Mouse (Mus musculus): ENCODE data around the gene Tnfrsf1b. TPM values are rescaled to one million over a fixed set of nuclear protein-coding genes. Genes with fewer than 3 reads are reported as not detected.

Gene Tnfrsf1b
- polyA plus RNA-seq, 1 experiment, result 48.1 TPM

GRCm38 (mm10) chr4:145272763-145273162 is 26.1 kb upstream of the Tnfrsf1b start:
- no peaks in the 10 kb centered on the region for H3K36me3 ChIP-seq (ENCODE audit: control insufficient read depth, insufficient read depth, low read length)
- 90% methylated on average over 1 of the region's 1 CpGs for WGBS
- no peak overlapping the region for H3K4me3 ChIP-seq (ENCODE audit: control insufficient read depth, insufficient read depth, low read length)
- no peak for DNase-seq
- no peak overlapping the region for H3K27ac ChIP-seq (ENCODE audit: control insufficient read depth, insufficient read depth, low read length)
- H3K27me3 ChIP-seq (ENCODE audit: control insufficient read depth, insufficient read depth, low read length), result no peaks in the 10 kb centered on the region
- H3K4me1 ChIP-seq (replicated peaks; ENCODE audit: control insufficient read depth, insufficient read depth, low read length), result peaks cover 23% of the 10 kb centered on the region
- no peak for TF ChIP-seq POLR2A (IDR thresholded peaks at IDR 0.05; ENCODE audit: control insufficient read depth, extremely low read depth, insufficient read depth, low read length, poor library complexity)
- TF ChIP-seq CTCF (IDR thresholded peaks at IDR 0.05; ENCODE audit: borderline replicate concordance, control insufficient read depth, extremely low read depth, insufficient read depth, low read length, poor library complexity), result no peak

DNA sequence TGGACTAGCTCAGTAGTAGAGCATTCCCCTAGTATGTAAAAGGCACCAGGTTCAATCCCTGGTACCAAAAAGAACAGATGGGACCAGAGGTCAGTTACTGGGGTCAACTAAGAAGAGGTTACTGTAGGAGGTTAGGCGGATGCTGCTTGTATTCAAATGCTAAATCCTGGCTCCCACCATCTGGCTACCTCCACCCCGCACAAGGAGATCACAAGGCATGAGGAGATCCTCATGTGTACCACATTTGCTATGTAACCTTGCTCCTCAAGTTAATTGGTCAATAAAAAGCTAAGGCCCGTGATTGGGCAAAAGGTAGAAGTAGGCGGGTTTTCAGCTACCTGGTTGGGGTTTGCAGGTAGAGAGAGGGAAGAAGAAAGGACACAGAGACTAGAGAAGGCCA is 25.0 kb upstream of the Tnfrsf1b start:
- 97% methylated on average over 4 of the region's 4 CpGs for WGBS
- Histone ChIP-seq H3K36me3 (ENCODE audit: control insufficient read depth, insufficient read depth, low read length) (no peaks in the 10 kb centered on the region), H3K27ac (ENCODE audit: control insufficient read depth, insufficient read depth, low read length) (no peak overlapping the region), H3K4me1 (replicated peaks; ENCODE audit: control insufficient read depth, insufficient read depth, low read length) (peaks cover 26% of the 10 kb centered on the region), H3K27me3 (ENCODE audit: control insufficient read depth, insufficient read depth, low read length) (no peaks in the 10 kb centered on the region), H3K4me3 (ENCODE audit: control insufficient read depth, insufficient read depth, low read length) (no peak overlapping the region)
- DNase-seq, result no peak
- no peak for TF ChIP-seq POLR2A (IDR thresholded peaks at IDR 0.05; ENCODE audit: control insufficient read depth, extremely low read depth, insufficient read depth, low read length, poor library complexity)
- TF ChIP-seq CTCF (IDR thresholded peaks at IDR 0.05; ENCODE audit: borderline replicate concordance, control insufficient read depth, extremely low read depth, insufficient read depth, low read length, poor library complexity), result no peak

DNA sequence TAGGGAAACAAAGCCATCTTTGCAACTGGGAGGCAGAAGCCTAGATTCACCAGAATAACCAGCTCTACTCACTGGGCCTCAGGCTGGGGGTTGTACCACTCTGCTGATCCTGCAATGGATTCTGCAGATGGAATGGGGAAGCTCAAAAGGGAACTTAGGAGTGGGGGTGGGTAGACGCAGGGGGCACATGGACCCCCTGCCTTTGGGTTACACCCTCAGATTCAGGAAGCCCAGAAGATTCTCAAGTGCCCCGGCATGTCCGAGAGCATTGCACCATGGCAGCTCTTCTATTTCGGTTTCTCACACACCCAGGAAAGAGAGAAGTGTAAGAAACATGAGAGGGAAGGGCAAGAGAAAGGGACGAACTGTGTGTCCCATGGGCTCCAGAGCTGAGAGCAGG is 23.5 kb upstream of the Tnfrsf1b start:
- WGBS, result 86% methylated on average over 5 of the region's 5 CpGs
- TF ChIP-seq CTCF (IDR thresholded peaks at IDR 0.05; ENCODE audit: borderline replicate concordance, control insufficient read depth, extremely low read depth, insufficient read depth, low read length, poor library complexity) (no peak), POLR2A (IDR thresholded peaks at IDR 0.05; ENCODE audit: control insufficient read depth, extremely low read depth, insufficient read depth, low read length, poor library complexity) (no peak)
- Histone ChIP-seq H3K27me3 (ENCODE audit: control insufficient read depth, insufficient read depth, low read length) (no peaks in the 10 kb centered on the region), H3K27ac (ENCODE audit: control insufficient read depth, insufficient read depth, low read length) (no peak overlapping the region), H3K36me3 (ENCODE audit: control insufficient read depth, insufficient read depth, low read length) (no peaks in the 10 kb centered on the region), H3K4me3 (ENCODE audit: control insufficient read depth, insufficient read depth, low read length) (no peak overlapping the region), H3K4me1 (replicated peaks; ENCODE audit: control insufficient read depth, insufficient read depth, low read length) (peaks cover 29% of the 10 kb centered on the region)
- DNase-seq, result no peak

GRCm38 (mm10) chr4:145267631-145268110 is 21.0 kb upstream of the Tnfrsf1b start:
- WGBS, result 22% methylated on average over 4 of the region's 4 CpGs
- H3K4me3 ChIP-seq (ENCODE audit: control insufficient read depth, insufficient read depth, low read length), result no peak overlapping the region
- no peaks in the 10 kb centered on the region for H3K27me3 ChIP-seq (ENCODE audit: control insufficient read depth, insufficient read depth, low read length)
- no peaks in the 10 kb centered on the region for H3K36me3 ChIP-seq (ENCODE audit: control insufficient read depth, insufficient read depth, low read length)
- DNase-seq, result no peak
- peaks cover 44% of the 10 kb centered on the region for H3K4me1 ChIP-seq (replicated peaks; ENCODE audit: control insufficient read depth, insufficient read depth, low read length)
- TF ChIP-seq POLR2A (IDR thresholded peaks at IDR 0.05; ENCODE audit: control insufficient read depth, extremely low read depth, insufficient read depth, low read length, poor library complexity) (no peak), CTCF (IDR thresholded peaks at IDR 0.05; ENCODE audit: borderline replicate concordance, control insufficient read depth, extremely low read depth, insufficient read depth, low read length, poor library complexity) (no peak)
- 0 out of 2 replicates have a peak overlapping the region, but pooled peaks have one; percentile 3 for H3K27ac ChIP-seq (ENCODE audit: control insufficient read depth, insufficient read depth, low read length)

DNA sequence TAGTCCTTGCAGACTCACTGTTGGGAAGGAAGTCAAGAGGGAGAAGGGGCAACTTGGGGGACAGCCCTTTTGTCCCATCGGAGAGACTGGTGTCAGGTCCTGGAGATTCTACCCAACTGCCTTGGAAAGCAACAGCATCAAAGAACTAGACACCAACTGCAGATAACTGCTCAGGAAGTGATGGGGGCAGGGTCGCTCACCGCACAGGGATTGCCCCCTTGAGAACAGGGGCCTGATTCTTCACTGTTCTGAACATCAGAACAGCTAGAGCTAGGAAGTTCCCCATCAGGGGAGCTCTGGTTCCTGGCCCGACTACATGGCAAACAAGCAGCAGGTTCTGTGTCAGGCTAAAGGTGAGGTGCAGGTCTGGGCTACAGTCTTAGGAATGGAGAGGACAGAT is 19.8 kb upstream of the Tnfrsf1b start:
- TF ChIP-seq CTCF (IDR thresholded peaks at IDR 0.05; ENCODE audit: borderline replicate concordance, control insufficient read depth, extremely low read depth, insufficient read depth, low read length, poor library complexity) (no peak), POLR2A (IDR thresholded peaks at IDR 0.05; ENCODE audit: control insufficient read depth, extremely low read depth, insufficient read depth, low read length, poor library complexity) (no peak)
- WGBS, result 12% methylated on average over 4 of the region's 4 CpGs
- Histone ChIP-seq H3K27ac (ENCODE audit: control insufficient read depth, insufficient read depth, low read length) (no peak overlapping the region), H3K4me1 (replicated peaks; ENCODE audit: control insufficient read depth, insufficient read depth, low read length) (peaks cover 44% of the 10 kb centered on the region), H3K36me3 (ENCODE audit: control insufficient read depth, insufficient read depth, low read length) (no peaks in the 10 kb centered on the region), H3K27me3 (ENCODE audit: control insufficient read depth, insufficient read depth, low read length) (no peaks in the 10 kb centered on the region), H3K4me3 (ENCODE audit: control insufficient read depth, insufficient read depth, low read length) (no peak overlapping the region)
- peak; percentile 37 for DNase-seq

- Histone ChIP-seq H3K4me1 (replicated peaks; ENCODE audit: control insufficient read depth, insufficient read depth, low read length) (peaks cover 44% of the 10 kb centered on the region), H3K27ac (ENCODE audit: control insufficient read depth, insufficient read depth, low read length) (no peak overlapping the region), H3K4me3 (ENCODE audit: control insufficient read depth, insufficient read depth, low read length) (no peak overlapping the region), H3K27me3 (ENCODE audit: control insufficient read depth, insufficient read depth, low read length) (no peaks in the 10 kb centered on the region), H3K36me3 (ENCODE audit: control insufficient read depth, insufficient read depth, low read length) (no peaks in the 10 kb centered on the region)
- DNase-seq, result no peak
- WGBS, result 8% methylated on average over 2 of the region's 2 CpGs
- TF ChIP-seq POLR2A (IDR thresholded peaks at IDR 0.05; ENCODE audit: control insufficient read depth, extremely low read depth, insufficient read depth, low read length, poor library complexity), result no peak
- TF ChIP-seq CTCF (IDR thresholded peaks at IDR 0.05; ENCODE audit: borderline replicate concordance, control insufficient read depth, extremely low read depth, insufficient read depth, low read length, poor library complexity), result no peak
Observed at GRCm38 (mm10) chr4:145264761-145265160, 18.1 kb upstream of the Tnfrsf1b start.

GRCm38 (mm10) chr4:145263583-145263982 is 16.9 kb upstream of the Tnfrsf1b start:
- no peak overlapping the region for H3K4me3 ChIP-seq (ENCODE audit: control insufficient read depth, insufficient read depth, low read length)
- H3K27me3 ChIP-seq (ENCODE audit: control insufficient read depth, insufficient read depth, low read length), result no peaks in the 10 kb centered on the region
- H3K36me3 ChIP-seq (ENCODE audit: control insufficient read depth, insufficient read depth, low read length), result no peaks in the 10 kb centered on the region
- DNase-seq, result no peak
- H3K4me1 ChIP-seq (replicated peaks; ENCODE audit: control insufficient read depth, insufficient read depth, low read length), result peaks cover 40% of the 10 kb centered on the region
- 96% methylated on average over 1 of the region's 1 CpGs for WGBS
- TF ChIP-seq CTCF (IDR thresholded peaks at IDR 0.05; ENCODE audit: borderline replicate concordance, control insufficient read depth, extremely low read depth, insufficient read depth, low read length, poor library complexity) (no peak), POLR2A (IDR thresholded peaks at IDR 0.05; ENCODE audit: control insufficient read depth, extremely low read depth, insufficient read depth, low read length, poor library complexity) (no peak)
- no peak overlapping the region for H3K27ac ChIP-seq (ENCODE audit: control insufficient read depth, insufficient read depth, low read length)

Measured in thymus, adult 2 months (tissue).